Mouse (Mus musculus) CH12F3 (cell line): ENCODE results near the gene Tgfa.

Source experiments
- in situ Hi-C: fragments of 300-500 bp; cut with MboI; formaldehyde crosslinking; loops from 2 replicates; pipeline ENCODE4 v1.14.3; 2020; ENCODE audit warnings: low sequenced_read_pairs

Tgfa gene

GRCm38 (mm10) chr6:86281573-86282210 lies 86.7 kb downstream of the Tgfa start:
- in situ Hi-C loops = no loop called here

DNA sequence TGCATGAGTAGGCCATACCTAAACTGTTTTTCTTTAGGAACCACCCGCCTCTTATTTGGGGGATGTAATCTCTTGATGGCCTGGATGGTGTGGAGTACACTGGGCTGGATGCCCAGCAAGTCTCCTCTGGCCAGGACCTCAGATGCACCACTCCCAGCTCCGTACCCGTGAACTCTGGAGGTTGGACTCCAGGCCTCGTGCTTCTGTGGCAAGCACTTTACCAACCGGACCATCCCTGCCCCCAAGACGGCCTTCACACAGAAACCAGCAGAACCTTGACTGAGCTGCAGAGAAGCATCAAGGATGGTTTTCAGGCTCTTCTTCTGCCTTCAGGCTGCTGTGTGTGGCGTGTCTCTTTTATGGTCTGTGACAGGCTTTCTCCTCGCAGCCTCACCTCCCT lies 98.3 kb downstream of the Tgfa start:
- in situ Hi-C loops = no loop called here

DNA sequence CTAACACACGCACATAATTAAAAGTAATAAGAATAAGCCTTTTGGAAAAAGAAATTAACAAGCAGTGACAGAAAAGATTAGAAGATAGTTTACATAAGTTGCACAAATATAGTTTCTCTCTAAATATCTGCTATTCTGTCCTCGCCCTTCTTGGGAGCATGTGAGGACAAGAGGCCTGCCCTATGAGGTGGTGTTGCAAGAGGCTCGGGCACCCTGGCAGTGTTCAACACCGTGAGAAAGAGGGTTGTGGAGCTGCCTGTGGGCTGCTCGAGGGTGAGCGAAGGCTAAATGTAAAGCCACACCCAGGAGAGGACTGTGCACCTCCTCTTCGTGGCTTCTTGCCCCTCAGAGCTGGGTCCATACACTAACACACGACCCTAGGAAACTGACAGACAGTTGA lies 100.4 kb downstream of the Tgfa start:
- in situ Hi-C loops = no loop called here

- in situ Hi-C loops = no loop called here
Observed at GRCm38 (mm10) chr6:86296126-86296525, 101.1 kb downstream of the Tgfa start.

DNA sequence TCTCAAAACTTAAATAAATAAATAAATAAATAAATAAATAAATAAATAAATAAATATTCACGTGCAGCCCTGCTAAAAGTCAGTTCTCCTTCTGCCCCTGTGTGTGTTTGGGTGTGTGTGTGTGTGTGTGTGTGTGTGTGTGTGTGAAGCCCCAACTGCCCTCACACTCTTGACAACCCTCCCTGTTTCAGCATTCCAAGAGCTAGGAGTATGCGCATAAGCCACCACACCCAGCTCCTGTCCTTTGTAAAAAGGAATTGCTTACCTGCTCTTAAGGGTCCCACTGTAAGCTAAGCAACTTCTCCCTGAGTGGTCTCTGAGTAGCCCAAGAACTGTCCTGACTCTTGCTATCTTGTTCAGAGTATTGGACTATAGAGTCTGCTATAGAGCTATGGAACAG lies 101.9 kb downstream of the Tgfa start:
- in situ Hi-C loops = no loop called here

- in situ Hi-C loops = no loop called here
Observed at GRCm38 (mm10) chr6:86298961-86299360, 103.9 kb downstream of the Tgfa start.

- in situ Hi-C loops = no loop called here
Observed at GRCm38 (mm10) chr6:86299381-86299780, 104.4 kb downstream of the Tgfa start.

GRCm38 (mm10) chr6:86305680-86306079 lies 110.7 kb downstream of the Tgfa start:
- in situ Hi-C loops = no loop called here

DNA sequence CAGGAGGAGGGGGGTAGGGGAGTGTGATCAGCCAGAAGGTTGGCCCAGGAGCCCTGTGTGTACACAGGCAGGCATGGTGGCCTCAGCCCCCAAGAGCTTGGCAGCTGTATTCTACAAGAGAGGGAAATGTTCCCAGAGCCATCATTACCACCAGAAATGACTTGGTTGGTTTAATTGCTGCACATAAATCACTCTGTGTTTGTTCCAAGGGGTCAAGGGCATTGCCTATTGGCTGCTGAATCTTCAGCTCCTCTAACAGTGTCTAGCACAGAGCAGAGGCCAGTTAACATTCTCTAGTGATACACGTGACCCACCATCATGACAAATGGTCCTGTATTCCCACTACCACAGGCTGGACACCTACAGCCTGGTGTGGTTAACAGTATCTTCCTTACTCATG lies 119.0 kb downstream of the Tgfa start:
- in situ Hi-C loops = no loop called here

DNA sequence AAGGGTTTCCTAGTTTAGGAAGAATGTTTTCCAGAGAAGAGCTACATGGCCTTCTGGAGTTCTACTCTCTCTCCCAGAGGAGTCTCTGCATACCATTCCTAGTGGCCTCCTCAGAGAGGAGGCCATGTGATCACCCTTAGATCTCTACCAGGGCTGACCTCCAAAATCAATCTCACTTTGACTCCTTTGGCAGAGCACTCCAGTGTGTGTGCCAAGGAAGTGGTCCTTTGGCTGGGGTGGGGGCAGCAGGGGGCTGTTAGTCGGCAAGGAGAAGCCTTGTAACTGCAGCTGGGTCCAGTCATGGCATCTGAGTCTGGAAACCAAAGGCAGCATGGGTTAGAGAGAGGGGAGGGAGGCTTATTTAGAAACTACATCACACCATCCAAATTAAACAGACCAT lies 122.0 kb downstream of the Tgfa start:
- in situ Hi-C loops = no loop called here

DNA sequence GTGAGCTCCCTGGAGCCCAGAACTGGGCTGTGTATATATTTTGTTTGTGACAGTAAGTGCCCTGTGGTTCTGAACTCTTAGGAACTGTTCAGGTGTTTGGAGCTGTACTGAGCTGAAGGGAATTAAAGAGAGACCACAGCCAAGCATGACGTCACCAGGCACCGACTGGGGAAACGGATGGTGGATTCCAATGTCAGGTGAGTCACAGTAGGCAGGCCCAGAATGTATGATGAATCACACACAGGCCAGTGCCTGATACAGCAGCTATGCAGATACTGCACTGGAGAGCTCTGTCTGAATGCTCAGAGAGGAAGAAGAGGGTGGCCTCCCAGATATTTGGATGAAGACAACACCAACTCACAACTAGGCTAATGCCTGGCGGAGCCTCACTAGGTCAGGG lies 123.8 kb downstream of the Tgfa start:
- in situ Hi-C loops = no loop called here

DNA sequence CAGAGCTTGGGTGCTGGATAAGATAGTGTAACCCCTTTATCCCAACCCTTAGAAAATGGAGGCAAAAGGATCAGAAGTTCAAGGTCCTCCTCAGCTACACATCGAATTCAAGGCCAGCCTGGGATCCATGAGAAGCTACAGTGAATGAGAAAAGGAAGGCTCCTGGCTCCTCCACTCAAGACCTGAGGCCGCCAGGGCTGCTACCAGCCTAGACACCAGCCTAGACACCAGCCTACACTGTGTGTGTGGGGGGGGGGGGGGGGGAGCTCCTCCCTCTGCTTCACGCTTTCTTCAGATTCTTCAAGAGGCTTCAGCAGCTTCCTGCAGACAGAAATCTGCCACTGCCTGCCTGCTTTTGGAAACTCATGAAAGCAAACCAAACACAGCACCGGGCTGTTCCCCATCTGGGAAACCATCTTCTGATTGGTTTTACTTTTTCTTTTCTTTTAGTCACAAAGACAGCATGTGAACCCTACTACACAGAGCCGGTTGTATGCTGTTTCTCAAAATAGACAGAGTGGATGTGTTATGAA lies 127.1 kb downstream of the Tgfa start:
- in situ Hi-C loops = no loop called here

DNA sequence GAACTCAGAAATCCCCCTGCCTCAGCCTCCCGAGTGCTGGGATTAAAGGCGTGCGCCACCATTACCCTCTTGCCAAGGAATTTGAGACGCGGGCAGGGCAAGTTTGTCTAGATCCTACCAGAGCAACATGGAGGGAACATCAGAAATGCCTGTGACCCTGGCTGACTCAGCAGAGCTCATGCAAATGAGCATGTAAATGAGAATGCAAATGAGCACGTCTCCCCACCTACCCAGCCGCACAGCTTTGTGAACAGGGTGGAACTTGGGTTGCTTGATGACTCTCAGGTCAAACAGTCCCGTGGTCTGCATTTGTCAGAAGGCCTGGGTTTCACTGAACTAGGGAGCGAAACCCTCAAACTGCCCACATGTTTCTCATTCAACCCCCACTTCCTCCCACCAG lies 128.0 kb downstream of the Tgfa start:
- in situ Hi-C loops = no loop called here

DNA sequence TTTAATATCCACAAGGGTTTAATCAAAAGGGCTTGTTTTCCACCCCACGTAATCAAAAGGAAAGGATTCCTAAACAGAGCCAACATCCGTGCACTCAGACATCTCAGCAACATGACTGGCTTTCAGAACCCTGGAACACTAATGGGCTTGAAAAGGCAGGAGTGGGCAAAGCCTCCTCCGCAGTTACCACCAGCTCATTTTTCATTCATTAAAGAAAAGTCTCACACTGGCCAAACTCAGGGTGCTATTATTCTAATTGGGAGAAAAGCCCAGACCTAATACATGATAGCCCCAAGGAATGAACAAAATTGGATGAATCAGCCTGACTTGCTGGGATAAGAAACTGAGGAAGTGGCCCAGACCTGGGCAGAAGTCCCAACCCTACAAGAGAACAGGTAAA lies 129.4 kb downstream of the Tgfa start:
- in situ Hi-C loops = no loop called here
